Mouse (Mus musculus) neural tube, embryonic 11.5 days (tissue): Measurements from ENCODE around the gene A330070K13Rik. TPM values are rescaled to one million over a fixed set of nuclear protein-coding genes. Genes with fewer than 3 reads are reported as not detected.

Experiments
- ATAC-seq: fragments of 200-750 bp; cut with Nextera tagmentation; 2 replicates; pipeline ENCODE4 v1.8.0; 2017; ENCODE audit warnings: moderate number of reproducible peaks, mild to moderate bottlenecking, moderate TSS enrichment, moderate library complexity; ENCODE audit not compliant: insufficient read depth, low FRiP score, low TSS enrichment
- DNase-seq: peaks from one replicate; pipeline ENCODE4 v3.0.0-alpha.2; 2015; ENCODE audit warnings: low spot score
- H3K27ac ChIP-seq: fragments of 300-500 bp; sonication (generic); 2 replicates; pipeline ENCODE4 v1.5.1; 2014; ENCODE audit warnings: low read depth, mild to moderate bottlenecking, low read length
- H3K27me3 ChIP-seq: fragments of 300-500 bp; sonication (generic); 2 replicates; pipeline ENCODE4 v1.6.1; 2014; ENCODE audit warnings: mild to moderate bottlenecking, low read length, mixed read lengths; ENCODE audit not compliant: control insufficient read depth, insufficient read depth
- H3K36me3 ChIP-seq: fragments of 300-500 bp; sonication (generic); 2 replicates; pipeline ENCODE4 v1.6.1; 2014; ENCODE audit warnings: mild to moderate bottlenecking, low read length, moderate library complexity, mixed read lengths; ENCODE audit not compliant: control insufficient read depth, insufficient read depth
- H3K4me1 ChIP-seq: fragments of 300-500 bp; sonication (generic); 2 replicates; pipeline ENCODE4 v1.6.1; 2014; ENCODE audit warnings: low read length, mixed read lengths; ENCODE audit not compliant: control insufficient read depth, insufficient read depth
- H3K4me2 ChIP-seq: fragments of 300-500 bp; sonication (generic); 2 replicates; pipeline ENCODE4 v1.6.1; 2014; ENCODE audit warnings: low read depth, mild to moderate bottlenecking, moderate library complexity
- H3K4me3 ChIP-seq: fragments of 300-500 bp; sonication (generic); 2 replicates; pipeline ENCODE4 v1.5.1; 2014; ENCODE audit warnings: low read depth, low read length
- H3K9ac ChIP-seq: fragments of 300-500 bp; sonication (generic); 2 replicates; pipeline ENCODE4 v1.6.1; 2014; ENCODE audit warnings: mild to moderate bottlenecking, low read length
- H3K9me3 ChIP-seq: fragments of 300-500 bp; sonication (generic); 2 replicates; pipeline ENCODE4 v1.6.1; 2016; ENCODE audit warnings: low read length; ENCODE audit not compliant: control insufficient read depth
- WGBS: fragments of 180-500 bp; shearing (Covaris S2); extraction: QIAGEN DNeasy Blood & Tissue Kit; methylation state at CpG from one replicate; pipeline ENCODE4 v1.1.7; 2014; 5-methylcytosine and 5-hydroxymethylcytosine counted together
- polyA plus RNA-seq: library from polyadenylated mRNA; unstranded; fragments of >200 nt; fragmentation: Nextera tagmentation; extraction: Ambion mirVana; gene quantifications from 2 replicates; pipeline ENCODE4 v1.2.1, GENCODE M21; 2014

The A330070K13Rik gene
- polyA plus RNA-seq, 1 experiment from 2014 or later: not detected

- Histone ChIP-seq H3K27me3 (no peaks in the 10 kb centered on the region), H3K36me3 (peaks cover 4% of the 10 kb centered on the region), H3K9me3 (no peaks in the 10 kb centered on the region), H3K4me2 (no peak overlapping the region), H3K4me1 (no peaks in the 10 kb centered on the region), H3K27ac (no peak overlapping the region), H3K9ac (no peak overlapping the region), H3K4me3 (no peak overlapping the region)
- 95% methylated on average over 15 of the region's 15 CpGs for WGBS
- no peak for ATAC-seq
- no peak for DNase-seq
Measured at GRCm38 (mm10) chr5:130340656-130341055, 43.8 kb downstream of the A330070K13Rik start.

DNA sequence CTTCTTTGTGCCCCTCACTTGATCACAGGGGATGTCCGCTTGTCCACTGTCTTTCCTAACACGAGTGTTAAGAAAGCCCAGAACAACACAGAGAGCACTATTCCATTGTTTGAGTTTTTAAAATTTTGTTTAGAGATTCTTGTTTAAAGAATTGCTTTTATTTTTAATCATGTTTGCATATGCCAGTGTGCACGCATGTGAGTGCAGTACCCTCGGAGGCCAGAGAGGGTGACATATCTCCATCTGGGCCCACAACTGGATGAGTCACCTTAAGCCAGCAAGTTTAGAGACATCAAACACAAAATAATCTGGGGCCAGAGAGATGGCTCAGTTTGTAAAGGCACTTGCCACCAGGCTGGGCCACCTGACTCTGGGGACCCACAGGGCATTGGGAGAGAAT, 49.0 kb downstream of the A330070K13Rik start:
- H3K4me3 ChIP-seq: no peak overlapping the region
- no peak for DNase-seq
- WGBS: 97% methylated on average over 4 of the region's 4 CpGs
- H3K36me3 ChIP-seq: peaks cover 3% of the 10 kb centered on the region
- no peak overlapping the region for H3K27ac ChIP-seq
- H3K27me3 ChIP-seq: no peaks in the 10 kb centered on the region
- no peak for ATAC-seq
- no peak overlapping the region for H3K9ac ChIP-seq
- H3K4me1 ChIP-seq: no peaks in the 10 kb centered on the region
- H3K9me3 ChIP-seq: no peaks in the 10 kb centered on the region
- H3K4me2 ChIP-seq: no peak overlapping the region

GRCm38 (mm10) chr5:130333971-130334370, 50.5 kb downstream of the A330070K13Rik start:
- Histone ChIP-seq H3K9me3 (no peaks in the 10 kb centered on the region), H3K4me3 (no peak overlapping the region), H3K4me1 (no peaks in the 10 kb centered on the region), H3K9ac (no peak overlapping the region), H3K4me2 (no peak overlapping the region), H3K27me3 (no peaks in the 10 kb centered on the region), H3K36me3 (peaks cover 2% of the 10 kb centered on the region; the same call in 1 of the 2 replicates), H3K27ac (no peak overlapping the region)
- WGBS: 91% methylated on average over 11 of the region's 11 CpGs
- no peak for ATAC-seq
- no peak for DNase-seq

GRCm38 (mm10) chr5:130333566-130333965, 50.9 kb downstream of the A330070K13Rik start:
- Histone ChIP-seq H3K36me3 (peaks cover 2% of the 10 kb centered on the region; the same call in 1 of the 2 replicates), H3K4me2 (no peak overlapping the region), H3K4me1 (no peaks in the 10 kb centered on the region), H3K9ac (no peak overlapping the region), H3K27ac (no peak overlapping the region), H3K27me3 (no peaks in the 10 kb centered on the region), H3K9me3 (no peaks in the 10 kb centered on the region), H3K4me3 (no peak overlapping the region)
- no peak for DNase-seq
- 90% methylated on average over 7 of the region's 7 CpGs for WGBS
- no peak for ATAC-seq

DNA sequence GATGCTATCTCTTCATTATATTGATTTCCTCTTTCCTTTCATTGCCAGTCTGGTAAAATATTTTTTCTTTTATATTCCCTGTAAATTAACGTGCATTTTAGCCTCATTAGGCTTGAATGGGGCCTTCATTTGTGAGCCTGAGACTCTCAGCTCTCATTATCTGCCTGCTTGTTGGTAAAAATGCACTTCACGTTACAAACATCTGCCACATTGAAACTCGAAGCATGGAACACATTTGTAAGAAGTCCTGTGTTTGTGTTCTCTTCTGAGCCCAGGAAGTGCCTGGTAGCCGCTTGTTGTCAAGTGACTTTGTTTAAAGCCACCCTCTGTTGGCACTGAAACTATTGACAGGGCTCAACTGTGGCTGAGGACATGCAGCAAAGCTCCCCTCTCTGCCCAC, 53.2 kb downstream of the A330070K13Rik start:
- 76% methylated on average over 4 of the region's 4 CpGs for WGBS
- Histone ChIP-seq H3K4me3 (no peak overlapping the region), H3K27me3 (no peaks in the 10 kb centered on the region), H3K9ac (no peak overlapping the region), H3K27ac (no peak overlapping the region), H3K36me3 (peaks cover 4% of the 10 kb centered on the region; the same call in 1 of the 2 replicates), H3K4me2 (no peak overlapping the region), H3K4me1 (no peaks in the 10 kb centered on the region), H3K9me3 (no peaks in the 10 kb centered on the region)
- no peak for DNase-seq
- ATAC-seq: no peak

- no peaks in the 10 kb centered on the region for H3K9me3 ChIP-seq
Measured at GRCm38 (mm10) chr5:130330801-130331200, 53.6 kb downstream of the A330070K13Rik start.

GRCm38 (mm10) chr5:130329889-130330288, 54.5 kb downstream of the A330070K13Rik start:
- no peaks in the 10 kb centered on the region for H3K9me3 ChIP-seq
- no peak overlapping the region for H3K27ac ChIP-seq
- H3K4me3 ChIP-seq: no peak overlapping the region
- no peak overlapping the region for H3K4me2 ChIP-seq
- H3K4me1 ChIP-seq: no peaks in the 10 kb centered on the region
- ATAC-seq (no peak), DNase-seq (no peak)
- peaks cover 6% of the 10 kb centered on the region; the same call in 1 of the 2 replicates for H3K36me3 ChIP-seq
- H3K9ac ChIP-seq: no peak overlapping the region
- H3K27me3 ChIP-seq: no peaks in the 10 kb centered on the region
- WGBS: 83% methylated on average over 2 of the region's 2 CpGs

More at GRCm38 (mm10) chr5:130330801-130331200, 53.6 kb downstream of the A330070K13Rik start:
- DNase-seq: no peak
- Histone ChIP-seq H3K4me1 (no peaks in the 10 kb centered on the region), H3K9ac (no peak overlapping the region), H3K27me3 (no peaks in the 10 kb centered on the region), H3K36me3 (peaks cover 4% of the 10 kb centered on the region; the same call in 1 of the 2 replicates), H3K4me2 (no peak overlapping the region), H3K4me3 (no peak overlapping the region), H3K27ac (no peak overlapping the region)
- 88% methylated on average over 4 of the region's 4 CpGs for WGBS
- ATAC-seq: no peak

Other genes with a start within 250 kb of the A330070K13Rik start
- gene Kctd7, start 239.8 kb downstream of the A330070K13Rik start, polyA plus RNA-seq: 7.2 and 8.3 TPM in 2 replicates
- 25.4 and 27.8 TPM in 2 replicates for gene Rabgef1, start 212.8 kb downstream of the A330070K13Rik start, polyA plus RNA-seq
- 32.0 and 35.8 TPM in 2 replicates for gene Tmem248, start 167.6 kb downstream of the A330070K13Rik start, polyA plus RNA-seq
- gene Sbds, start 129.1 kb downstream of the A330070K13Rik start, polyA plus RNA-seq: 68.8 and 71.3 TPM in 2 replicates
- 33.2 and 34.9 TPM in 2 replicates for gene Tyw1, start 129.0 kb downstream of the A330070K13Rik start, polyA plus RNA-seq
- 0.41 and 0.74 TPM in 2 replicates for gene Caln1, start 15.2 kb downstream of the A330070K13Rik start, polyA plus RNA-seq